Mouse (Mus musculus): ENCODE data around the gene Slc7a8. TPM values are rescaled to one million over a fixed set of nuclear protein-coding genes. Genes with fewer than 3 reads are reported as not detected.
"Not testable (repeated sequence)": the region's sequence is repeated elsewhere in the genome, so short reads cannot be mapped to it uniquely, and the experiment has no call there.

Gene Slc7a8
- total RNA-seq, 1 experiment from 2014 or later = 2.3 TPM

GRCm38 (mm10) chr14:54787226-54787625 lies 5.5 kb upstream of the Slc7a8 start:
- no peak for ATAC-seq (replicated peaks in 1 of 2; ENCODE audit: insufficient read depth in 1 of 2, low FRiP score in 2 of 2, low TSS enrichment in 1 of 2, low read depth in 1 of 2, poor library complexity in 2 of 2, severe bottlenecking in 2 of 2)

- ATAC-seq (replicated peaks in 1 of 2; ENCODE audit: insufficient read depth in 1 of 2, low FRiP score in 2 of 2, low TSS enrichment in 1 of 2, low read depth in 1 of 2, poor library complexity in 2 of 2, severe bottlenecking in 2 of 2) = no peak
Observed at GRCm38 (mm10) chr14:54786489-54786888, 4.7 kb upstream of the Slc7a8 start.

DNA sequence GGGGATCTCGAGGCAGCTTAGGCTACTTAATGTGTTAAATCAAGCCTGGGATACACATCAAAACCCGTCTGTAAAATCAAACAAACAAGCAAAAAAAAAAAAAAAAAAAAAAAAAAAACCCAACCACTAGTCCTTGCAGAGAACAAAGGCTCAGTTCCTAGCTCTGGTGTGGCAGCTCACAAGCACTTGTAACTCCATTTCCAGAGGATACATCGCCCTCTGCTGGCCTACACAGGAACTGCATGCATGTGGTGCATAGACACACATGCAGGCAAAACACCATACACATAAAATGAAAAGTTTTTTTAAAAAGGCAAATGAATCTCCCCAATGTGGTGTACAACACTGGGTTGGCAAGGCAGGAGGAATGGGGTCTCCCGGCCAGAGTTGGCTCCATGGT lies 4.2 kb upstream of the Slc7a8 start:
- ATAC-seq (replicated peaks in 1 of 2; ENCODE audit: insufficient read depth in 1 of 2, low FRiP score in 2 of 2, low TSS enrichment in 1 of 2, low read depth in 1 of 2, poor library complexity in 2 of 2, severe bottlenecking in 2 of 2) = 0 out of 4 replicates have a peak, but pooled peaks of 1 of the 2 experiments have one; percentile 33

DNA sequence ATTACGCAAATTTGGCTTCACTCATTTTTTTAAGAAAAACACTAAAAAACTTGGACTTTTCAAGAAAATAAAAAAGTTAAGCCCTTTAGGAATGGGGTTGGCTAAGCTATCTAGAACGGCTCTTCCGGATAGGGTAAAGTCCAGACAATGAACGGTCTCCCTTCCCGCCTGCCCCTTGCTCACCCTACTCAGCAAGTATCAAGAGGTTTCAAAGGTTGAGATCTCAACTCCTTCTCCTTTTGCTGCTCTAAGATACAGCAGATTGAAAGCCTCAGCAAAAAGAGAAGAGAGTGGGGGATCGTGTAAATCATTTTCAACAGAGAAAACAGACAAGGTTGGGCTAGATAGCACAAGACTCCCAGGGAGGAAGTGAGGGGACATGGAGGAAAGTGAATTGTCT lies 1.2 kb upstream of the Slc7a8 start:
- no peak for ATAC-seq (replicated peaks in 1 of 2; ENCODE audit: insufficient read depth in 1 of 2, low FRiP score in 2 of 2, low TSS enrichment in 1 of 2, low read depth in 1 of 2, poor library complexity in 2 of 2, severe bottlenecking in 2 of 2)

DNA sequence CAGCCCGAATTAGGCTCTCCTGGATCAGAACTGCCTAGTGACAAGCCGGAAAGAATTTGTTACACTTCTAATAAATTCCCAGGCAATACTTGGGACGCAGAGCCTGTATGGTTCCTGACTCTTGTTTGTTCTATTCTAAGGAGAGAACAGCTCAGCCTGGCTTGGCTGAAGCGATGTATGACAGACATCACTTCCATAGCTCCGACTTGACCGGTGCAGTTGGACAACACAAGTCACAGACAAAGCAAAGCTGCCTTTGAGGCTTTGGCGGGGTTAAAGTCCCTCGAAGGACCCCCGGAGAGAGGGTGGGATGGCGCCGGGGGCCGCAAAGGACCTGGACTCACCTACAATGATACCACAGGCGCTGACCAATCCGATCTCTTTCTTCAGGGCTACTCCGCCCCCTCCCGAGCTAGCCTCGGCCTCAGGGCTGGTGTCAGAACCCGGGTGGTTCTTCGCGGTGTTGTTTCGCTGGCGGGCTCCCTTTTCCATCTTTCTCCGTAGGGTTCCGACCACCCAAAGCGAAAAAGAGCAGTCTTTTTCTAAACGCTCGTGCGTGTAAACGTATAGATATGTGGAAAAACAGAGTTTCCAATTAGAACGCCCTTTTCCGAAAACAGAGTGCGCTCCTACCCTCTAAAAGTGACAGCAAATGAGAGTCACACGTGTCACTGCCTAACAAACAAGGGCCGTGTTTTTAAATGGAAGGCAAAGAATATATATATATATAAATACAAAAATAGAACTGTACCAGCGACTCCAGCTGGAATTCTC lies 723 bp downstream of the Slc7a8 start:
- ATAC-seq (replicated peaks in 1 of 2; ENCODE audit: insufficient read depth in 1 of 2, low FRiP score in 2 of 2, low TSS enrichment in 1 of 2, low read depth in 1 of 2, poor library complexity in 2 of 2, severe bottlenecking in 2 of 2) = peak; percentile 33 to 46; a peak in 2 of 4 replicates

- ATAC-seq (replicated peaks in 1 of 2; ENCODE audit: insufficient read depth in 1 of 2, low FRiP score in 2 of 2, low TSS enrichment in 1 of 2, low read depth in 1 of 2, poor library complexity in 2 of 2, severe bottlenecking in 2 of 2) = no peak
Observed at GRCm38 (mm10) chr14:54780084-54780483, 1.7 kb downstream of the Slc7a8 start.

DNA sequence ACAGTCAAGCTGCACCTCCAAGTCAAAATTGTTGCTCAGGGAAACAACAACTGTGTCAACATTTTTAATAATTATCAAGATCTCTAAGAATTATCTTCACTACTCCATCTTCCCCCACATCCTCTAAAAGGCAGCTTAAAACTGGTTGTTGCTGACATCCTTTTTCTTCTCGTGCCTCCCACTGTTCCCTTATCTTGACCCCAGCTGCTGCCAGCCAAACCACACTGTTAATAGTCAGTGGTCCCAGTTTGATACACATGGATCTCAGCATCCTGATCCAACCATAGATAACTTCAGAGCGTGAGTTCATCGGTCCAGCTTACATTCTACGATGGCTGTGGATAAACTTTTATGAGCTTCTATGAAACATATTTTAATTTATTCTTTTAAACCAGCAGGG lies 3.9 kb downstream of the Slc7a8 start:
- ATAC-seq (replicated peaks in 1 of 2; ENCODE audit: insufficient read depth in 1 of 2, low FRiP score in 2 of 2, low TSS enrichment in 1 of 2, low read depth in 1 of 2, poor library complexity in 2 of 2, severe bottlenecking in 2 of 2) = peak; percentile 13 to 37; a peak in 1 of 4 replicates

DNA sequence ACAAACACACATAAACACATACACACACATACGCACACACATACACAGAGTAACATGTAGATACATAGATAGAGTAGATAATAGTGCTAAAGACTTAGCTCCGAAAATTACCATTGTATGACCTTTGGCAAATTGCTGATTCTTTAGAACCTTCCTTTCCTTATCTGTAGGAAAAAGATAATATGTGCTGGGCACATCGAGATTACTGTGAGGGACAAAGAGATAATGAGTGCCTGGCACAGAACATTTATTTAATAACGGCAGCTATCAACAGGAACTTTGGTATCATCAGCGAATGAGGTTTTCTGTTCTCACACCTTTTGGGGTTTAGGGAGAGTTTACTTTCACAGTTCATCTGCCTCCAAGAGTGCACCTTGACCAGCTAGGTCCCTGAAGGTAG lies 5.0 kb downstream of the Slc7a8 start:
- ATAC-seq (replicated peaks in 1 of 2; ENCODE audit: insufficient read depth in 1 of 2, low FRiP score in 2 of 2, low TSS enrichment in 1 of 2, low read depth in 1 of 2, poor library complexity in 2 of 2, severe bottlenecking in 2 of 2) = no peak

GRCm38 (mm10) chr14:54775534-54776041 lies 6.2 kb downstream of the Slc7a8 start:
- ATAC-seq (replicated peaks in 1 of 2; ENCODE audit: insufficient read depth in 1 of 2, low FRiP score in 2 of 2, low TSS enrichment in 1 of 2, low read depth in 1 of 2, poor library complexity in 2 of 2, severe bottlenecking in 2 of 2) = no peak

GRCm38 (mm10) chr14:54772333-54772856 lies 9.4 kb downstream of the Slc7a8 start:
- ATAC-seq (replicated peaks in 1 of 2; ENCODE audit: insufficient read depth in 1 of 2, low FRiP score in 2 of 2, low TSS enrichment in 1 of 2, low read depth in 1 of 2, poor library complexity in 2 of 2, severe bottlenecking in 2 of 2) = no peak

DNA sequence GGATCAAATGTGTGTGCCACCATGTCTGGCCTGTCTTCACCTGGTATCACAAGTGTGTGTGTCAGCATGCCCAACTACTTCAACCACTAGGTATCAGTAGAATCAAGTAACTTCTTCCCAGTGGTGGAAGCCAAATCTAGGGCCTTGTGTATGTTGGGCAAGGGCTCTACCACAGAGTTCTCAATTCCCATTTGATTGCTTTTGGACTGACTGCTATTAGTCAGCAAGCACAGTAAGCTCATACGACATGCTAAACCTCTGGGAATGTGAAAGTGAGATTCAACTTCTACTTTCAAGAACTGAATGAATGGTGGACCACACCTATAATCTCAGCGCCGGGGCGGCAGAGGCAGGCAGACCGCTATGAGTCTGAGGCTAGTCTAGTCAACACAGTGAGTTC lies 11.4 kb downstream of the Slc7a8 start:
- no peak for ATAC-seq (replicated peaks in 1 of 2; ENCODE audit: insufficient read depth in 1 of 2, low FRiP score in 2 of 2, low TSS enrichment in 1 of 2, low read depth in 1 of 2, poor library complexity in 2 of 2, severe bottlenecking in 2 of 2)

DNA sequence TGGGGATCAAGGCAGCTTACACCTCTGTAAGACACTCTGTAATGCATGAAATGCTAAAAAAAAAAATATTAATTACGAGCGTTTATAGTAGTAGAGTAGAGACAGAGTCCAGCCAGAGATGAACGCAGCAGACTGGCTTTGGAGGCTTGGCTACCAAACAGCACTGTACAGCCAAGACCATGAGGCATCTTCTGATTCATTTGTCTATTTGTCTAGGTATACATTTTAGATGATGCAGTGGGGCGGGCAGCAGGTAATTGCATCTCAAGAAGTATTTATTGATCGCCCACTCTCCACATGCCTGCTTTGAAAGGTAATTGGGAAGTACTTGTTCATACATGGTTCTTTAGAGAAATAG lies 12.7 kb downstream of the Slc7a8 start:
- ATAC-seq (replicated peaks in 1 of 2; ENCODE audit: insufficient read depth in 1 of 2, low FRiP score in 2 of 2, low TSS enrichment in 1 of 2, low read depth in 1 of 2, poor library complexity in 2 of 2, severe bottlenecking in 2 of 2) = no peak

DNA sequence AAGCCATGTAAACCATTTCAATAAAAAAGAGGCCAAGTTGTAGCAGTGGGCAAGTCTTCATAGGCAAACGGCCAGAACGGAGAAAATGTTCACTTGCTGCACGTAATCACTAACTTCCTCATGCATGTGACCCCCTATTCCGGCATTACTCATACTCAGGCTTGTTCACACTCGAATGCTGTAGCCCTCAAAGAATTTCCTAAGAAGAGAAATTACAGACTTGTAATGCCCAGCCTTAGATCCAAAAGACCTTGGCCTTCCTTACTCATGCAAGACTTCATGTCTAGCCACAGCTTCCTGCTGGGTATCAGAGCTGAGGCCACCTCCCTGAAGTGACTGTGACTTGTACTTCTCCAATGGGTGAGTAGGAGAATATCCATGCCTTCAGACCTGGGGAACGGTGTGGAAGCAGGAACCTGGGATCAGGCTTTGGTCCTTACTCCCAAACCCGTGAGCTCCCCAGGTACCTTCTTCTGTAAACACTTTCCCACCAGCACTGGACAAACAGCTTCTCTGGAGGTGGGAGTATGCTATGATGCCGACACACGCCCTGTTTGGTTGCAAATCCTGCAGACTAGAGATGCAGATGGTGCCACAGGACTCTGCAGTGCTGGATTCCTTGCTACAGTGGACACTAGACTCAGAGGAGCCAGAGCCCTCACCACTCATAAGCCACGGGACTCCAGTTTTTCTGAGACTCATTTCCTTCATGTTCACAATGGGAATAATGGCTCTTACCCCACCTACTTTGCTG lies 13.3 kb downstream of the Slc7a8 start:
- ATAC-seq (replicated peaks in 1 of 2; ENCODE audit: insufficient read depth in 1 of 2, low FRiP score in 2 of 2, low TSS enrichment in 1 of 2, low read depth in 1 of 2, poor library complexity in 2 of 2, severe bottlenecking in 2 of 2) = peak; percentile 42 to 76; a peak in 3 of 4 replicates

GRCm38 (mm10) chr14:54766937-54767336 lies 14.8 kb downstream of the Slc7a8 start:
- not testable (repeated sequence) for ATAC-seq (replicated peaks in 1 of 2; ENCODE audit: insufficient read depth in 1 of 2, low FRiP score in 2 of 2, low TSS enrichment in 1 of 2, low read depth in 1 of 2, poor library complexity in 2 of 2, severe bottlenecking in 2 of 2)

- ATAC-seq (replicated peaks in 1 of 2; ENCODE audit: insufficient read depth in 1 of 2, low FRiP score in 2 of 2, low TSS enrichment in 1 of 2, low read depth in 1 of 2, poor library complexity in 2 of 2, severe bottlenecking in 2 of 2) = peak; percentile 52 to 54; a peak in 2 of 4 replicates
Observed at GRCm38 (mm10) chr14:54756382-54756781, 25.4 kb downstream of the Slc7a8 start.

DNA sequence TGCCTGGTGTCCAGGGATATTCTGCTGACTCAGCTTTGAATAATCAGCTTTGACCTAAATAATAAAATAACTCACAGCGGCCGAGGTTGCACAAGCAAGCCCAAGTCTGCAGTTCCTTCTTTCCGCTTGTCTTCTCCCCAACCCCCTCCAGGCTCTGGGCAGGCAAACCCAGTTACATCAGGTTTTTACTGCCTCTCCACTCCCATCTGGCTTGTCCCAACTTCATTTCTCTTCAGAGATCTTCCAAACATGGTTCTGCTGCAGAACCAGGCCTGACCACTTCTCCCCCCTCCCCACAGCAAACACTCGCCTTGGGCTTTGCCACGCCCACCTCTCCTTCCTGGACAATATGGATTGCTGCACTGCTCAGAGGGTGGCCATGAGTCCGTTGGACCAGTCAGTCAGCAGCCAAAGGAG lies 27.1 kb downstream of the Slc7a8 start:
- peak; percentile 42 to 52; a peak in 2 of 4 replicates for ATAC-seq (replicated peaks in 1 of 2; ENCODE audit: insufficient read depth in 1 of 2, low FRiP score in 2 of 2, low TSS enrichment in 1 of 2, low read depth in 1 of 2, poor library complexity in 2 of 2, severe bottlenecking in 2 of 2)

GRCm38 (mm10) chr14:54753986-54754601 lies 27.7 kb downstream of the Slc7a8 start:
- no peak for ATAC-seq (replicated peaks in 1 of 2; ENCODE audit: insufficient read depth in 1 of 2, low FRiP score in 2 of 2, low TSS enrichment in 1 of 2, low read depth in 1 of 2, poor library complexity in 2 of 2, severe bottlenecking in 2 of 2)

DNA sequence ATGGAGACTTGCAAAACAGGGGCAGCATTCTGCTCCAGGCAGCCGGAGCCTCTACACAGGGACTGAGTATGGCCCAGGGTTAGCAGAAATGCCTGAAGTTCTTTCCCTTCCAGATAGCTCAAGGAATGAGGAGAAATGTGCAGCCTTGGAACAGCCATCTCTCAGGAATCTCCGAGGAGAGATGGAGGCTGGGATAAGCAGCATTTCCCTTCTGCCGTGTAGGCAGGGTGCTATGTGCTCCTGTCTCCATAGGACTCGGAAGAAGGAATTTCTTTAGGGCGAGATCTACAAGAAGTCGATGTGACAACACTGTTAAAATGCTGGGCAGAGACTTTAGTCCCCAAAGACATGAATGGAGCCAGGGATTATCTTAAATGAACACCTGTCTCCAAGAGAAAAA lies 28.8 kb downstream of the Slc7a8 start:
- ATAC-seq (replicated peaks in 1 of 2; ENCODE audit: insufficient read depth in 1 of 2, low FRiP score in 2 of 2, low TSS enrichment in 1 of 2, low read depth in 1 of 2, poor library complexity in 2 of 2, severe bottlenecking in 2 of 2) = no peak
